Mouse (Mus musculus): ENCODE measurements around the gene Grid1.

Gene Grid1

GRCm38 (mm10) chr14:35027501-35028140 is 207.7 kb downstream of the Grid1 start:
- DNase-seq, result no peak

DNA sequence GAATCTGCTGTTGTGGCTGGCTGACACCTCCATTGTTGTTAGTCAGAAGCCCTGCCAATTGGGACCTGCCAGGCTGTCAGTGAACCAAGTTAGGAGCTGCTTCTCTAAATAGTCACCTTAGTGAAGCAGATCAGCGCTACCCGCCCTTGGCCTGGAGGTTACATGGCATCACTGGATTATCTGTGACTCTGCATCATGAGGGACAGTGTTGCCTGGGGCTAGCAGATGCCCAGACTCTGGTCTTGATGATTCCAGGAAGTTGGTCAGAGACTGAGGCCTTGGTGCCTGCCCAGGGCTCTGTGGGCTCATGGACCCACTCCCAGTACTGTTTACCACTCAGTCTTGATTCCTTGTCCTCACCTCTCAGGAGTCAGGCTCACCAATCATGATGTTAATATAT is 209.7 kb downstream of the Grid1 start:
- DNase-seq, result no peak

- DNase-seq, result no peak
Observed at GRCm38 (mm10) chr14:35030271-35030670, 210.4 kb downstream of the Grid1 start.

DNA sequence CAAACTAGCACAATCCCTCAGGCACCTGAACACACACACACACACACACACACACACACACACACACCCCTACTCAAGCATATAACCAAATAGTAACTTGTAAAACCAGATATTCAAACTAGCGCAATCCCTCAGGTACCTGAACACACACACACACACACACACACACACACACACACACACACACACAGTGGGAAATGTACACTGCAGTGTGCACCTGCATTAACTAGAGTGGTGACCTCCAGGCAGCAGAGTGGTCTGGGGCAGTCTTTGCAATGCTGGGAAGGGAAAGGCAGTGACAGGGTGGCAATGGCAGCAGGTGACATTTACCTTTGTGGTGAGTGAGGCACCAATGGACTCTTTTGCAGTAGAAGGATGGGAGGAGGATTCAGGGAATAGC is 212.4 kb downstream of the Grid1 start:
- DNase-seq, result no peak

- DNase-seq, result no peak
Observed at GRCm38 (mm10) chr14:35044268-35044667, 224.4 kb downstream of the Grid1 start.

- no peak for DNase-seq
Observed at GRCm38 (mm10) chr14:35044918-35045698, 225.2 kb downstream of the Grid1 start.

DNA sequence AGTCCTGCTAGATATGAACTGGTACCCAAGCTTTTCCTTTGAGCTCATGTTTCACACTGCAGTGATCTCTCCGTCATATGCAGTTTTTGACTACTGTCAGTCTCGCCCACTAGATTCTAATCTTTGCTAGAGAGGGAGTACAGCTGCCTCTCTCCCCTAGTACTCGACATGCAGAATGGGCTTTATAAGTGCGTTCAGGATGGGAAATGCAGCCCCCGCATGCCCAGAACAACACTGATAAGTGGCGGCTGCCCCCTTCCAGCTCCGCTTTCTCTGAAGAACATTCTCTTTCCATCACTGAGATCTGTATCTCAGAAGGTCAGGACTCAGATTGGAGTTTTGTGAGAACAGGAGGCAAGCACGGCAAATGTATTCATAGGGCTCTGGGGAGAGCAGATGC is 229.3 kb downstream of the Grid1 start:
- DNase-seq, result no peak

GRCm38 (mm10) chr14:35054139-35054538 is 234.2 kb downstream of the Grid1 start:
- DNase-seq, result no peak

GRCm38 (mm10) chr14:35074636-35075035 is 254.7 kb downstream of the Grid1 start:
- DNase-seq, result no peak

DNA sequence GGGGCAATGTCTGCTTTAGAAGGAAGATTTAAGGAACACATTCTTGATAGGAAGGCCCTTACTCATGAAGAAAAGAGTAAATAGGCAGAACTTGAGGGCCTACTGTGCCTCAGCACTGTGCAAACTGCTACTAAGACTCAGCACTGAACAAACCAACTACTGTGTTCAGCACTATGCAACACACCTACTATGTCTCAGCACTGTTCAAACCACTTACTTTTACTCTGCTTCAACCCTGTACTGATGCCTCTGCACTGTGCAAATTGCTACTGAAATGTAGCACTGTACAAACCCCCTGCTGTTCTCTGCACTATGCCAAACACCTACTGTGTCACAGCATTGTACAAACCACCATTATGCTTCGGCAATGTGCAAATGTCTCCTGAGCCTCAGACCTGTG is 260.0 kb downstream of the Grid1 start:
- DNase-seq, result no peak

DNA sequence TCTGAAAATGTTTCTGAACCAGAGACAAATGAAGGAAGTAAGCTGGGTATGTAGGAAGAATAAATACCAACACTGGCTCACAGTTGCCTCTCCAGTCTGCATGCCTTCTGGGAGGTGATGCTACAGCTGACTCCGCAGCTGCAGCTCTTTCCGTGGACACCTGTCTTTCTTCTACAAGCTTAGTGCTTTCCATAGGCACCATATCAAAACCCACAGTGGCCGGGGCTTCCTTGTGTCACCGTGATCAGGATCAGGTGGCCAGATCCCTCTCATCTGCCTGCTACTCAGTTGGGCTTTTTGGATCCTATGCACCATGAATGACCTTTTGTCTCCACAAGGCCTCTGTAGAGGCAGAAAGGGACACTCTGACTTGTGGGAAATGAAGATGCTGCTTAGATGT is 272.7 kb downstream of the Grid1 start:
- DNase-seq, result no peak

- no peak for DNase-seq
Observed at GRCm38 (mm10) chr14:35093561-35094186, 273.8 kb downstream of the Grid1 start.

DNA sequence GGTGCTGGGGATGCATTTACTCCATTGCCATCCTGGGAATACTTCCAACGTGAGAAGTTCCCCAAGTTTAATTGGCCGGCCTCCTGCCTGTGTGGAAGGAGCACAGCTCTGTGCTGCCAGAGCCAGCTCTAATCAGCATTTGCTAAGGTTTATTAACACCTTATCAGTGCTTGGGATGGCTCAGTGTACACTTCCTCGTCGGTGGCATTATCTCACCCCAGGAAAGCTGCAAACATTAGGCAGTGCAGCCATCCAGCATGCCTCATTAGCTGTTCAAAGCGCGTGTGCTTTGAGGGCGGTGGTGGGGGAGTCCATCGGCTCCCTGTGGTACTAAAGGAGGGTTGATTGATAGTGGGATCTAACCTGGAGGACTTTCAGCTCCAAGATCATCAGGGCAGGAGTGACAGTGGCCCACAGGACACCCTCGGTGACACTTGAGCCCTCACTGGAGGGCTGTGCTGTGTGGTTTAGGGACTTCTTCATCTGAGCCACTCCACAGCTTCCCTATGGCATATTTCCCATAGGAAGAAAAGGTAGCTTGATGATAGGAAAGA is 275.7 kb downstream of the Grid1 start:
- DNase-seq, result no peak

DNA sequence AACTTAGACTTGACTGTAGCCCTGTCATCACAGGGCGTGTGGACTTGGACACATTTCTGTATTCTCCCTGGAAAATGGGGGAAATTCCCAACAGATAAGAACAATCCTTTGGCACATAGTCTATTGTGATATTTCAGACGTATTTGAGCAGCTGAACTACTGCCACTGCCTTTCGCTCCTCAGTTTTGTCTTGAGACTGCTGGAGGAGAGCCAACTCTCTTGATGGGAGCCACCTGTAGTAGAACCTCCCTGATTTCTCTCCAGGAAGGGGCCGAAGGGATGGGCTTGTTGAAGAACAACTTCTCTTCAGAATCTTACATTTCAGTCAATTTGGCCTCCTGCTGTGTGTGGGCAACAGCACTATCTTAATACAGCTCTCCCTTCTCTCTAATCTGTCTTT is 276.2 kb downstream of the Grid1 start:
- no peak for DNase-seq

DNA sequence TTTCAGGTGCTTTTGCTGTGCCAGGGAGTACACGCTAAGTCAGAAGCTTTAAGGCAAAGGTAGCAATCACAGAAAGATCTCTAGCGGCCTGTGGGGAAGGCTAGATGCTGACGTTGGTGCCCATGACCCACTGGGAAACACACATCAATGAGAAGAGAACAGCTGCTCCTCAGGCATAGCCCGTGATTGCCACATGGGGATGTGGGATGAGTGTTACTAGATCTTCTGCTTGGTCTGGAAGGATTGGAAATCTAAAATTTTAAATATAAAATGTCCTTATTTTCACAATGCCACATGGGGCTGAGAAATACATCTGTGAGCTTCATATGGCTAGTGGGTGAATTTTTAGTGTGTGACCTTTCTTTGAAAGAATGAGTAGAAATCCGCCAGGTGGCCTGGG is 277.3 kb downstream of the Grid1 start:
- no peak for DNase-seq

GRCm38 (mm10) chr14:35103639-35104210 is 283.8 kb downstream of the Grid1 start:
- DNase-seq, result no peak

DNA sequence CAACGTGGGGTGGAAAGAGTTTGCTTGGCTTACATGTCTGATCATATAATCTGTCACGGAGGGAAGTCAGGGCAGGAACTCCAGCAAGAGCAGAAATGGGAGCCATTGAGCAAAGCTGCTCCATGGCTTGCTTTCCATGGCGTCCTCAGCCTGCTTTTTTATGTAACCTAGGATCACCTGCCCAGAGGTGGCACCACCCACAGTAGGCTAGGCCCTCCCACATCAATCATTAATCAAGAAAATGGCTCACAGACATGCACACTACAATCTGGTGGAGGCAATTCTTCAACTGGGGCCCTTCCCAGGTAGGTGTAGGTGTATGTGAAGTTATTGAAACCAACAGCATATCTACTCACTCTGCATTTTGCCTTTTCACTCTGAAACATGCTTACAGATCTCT is 287.7 kb downstream of the Grid1 start:
- no peak for DNase-seq

DNA sequence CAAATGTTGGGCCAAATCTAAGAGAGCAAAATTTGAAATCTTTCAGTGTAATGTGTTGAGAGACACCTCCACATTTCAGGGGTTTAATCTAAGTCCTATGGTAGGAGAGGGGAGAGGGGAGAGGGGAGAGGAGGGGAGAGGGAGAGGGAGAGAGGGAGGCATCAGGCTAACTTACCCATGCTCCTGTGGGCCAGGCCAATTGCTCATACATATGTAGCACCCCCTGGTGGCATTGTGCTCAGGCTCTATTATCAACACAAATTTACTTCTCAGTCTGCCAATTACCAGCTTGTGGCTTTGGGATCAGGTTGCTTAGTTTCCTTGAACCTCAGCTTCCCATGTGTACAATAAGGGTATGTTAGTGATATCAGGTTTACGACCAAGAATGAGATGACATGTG is 291.0 kb downstream of the Grid1 start:
- DNase-seq, result no peak

GRCm38 (mm10) chr14:35112327-35113275 is 292.7 kb downstream of the Grid1 start:
- DNase-seq, result no peak

- no peak for DNase-seq
Observed at GRCm38 (mm10) chr14:35113276-35113645, 293.4 kb downstream of the Grid1 start.

DNA sequence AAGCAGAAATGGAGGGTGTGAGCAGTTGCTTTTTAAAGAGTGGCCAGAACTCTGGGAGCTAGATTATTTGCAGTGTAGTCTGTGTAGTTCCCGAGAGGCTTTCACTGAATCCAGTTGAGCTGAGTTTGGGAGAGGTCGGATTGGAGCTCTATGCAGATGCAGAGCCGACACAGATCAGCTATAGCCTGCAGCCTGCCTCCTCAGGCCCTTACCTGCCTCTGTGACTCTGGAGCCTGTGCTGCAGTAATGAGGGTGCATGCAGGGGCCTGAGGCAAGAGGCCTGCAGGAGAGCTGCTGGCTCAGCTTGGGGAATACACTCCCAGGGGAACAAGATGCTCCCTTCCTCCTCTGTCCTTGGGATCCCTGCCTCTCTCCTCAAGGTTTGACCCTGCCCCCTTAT is 296.0 kb downstream of the Grid1 start:
- no peak for DNase-seq

- DNase-seq, result no peak
Observed at GRCm38 (mm10) chr14:35120089-35120488, 300.2 kb downstream of the Grid1 start.

All from B cell, adult 2 months (primary cell).